8 mouse cellular contexts compared by ENCODE assay signal in the genomic region with DNA sequence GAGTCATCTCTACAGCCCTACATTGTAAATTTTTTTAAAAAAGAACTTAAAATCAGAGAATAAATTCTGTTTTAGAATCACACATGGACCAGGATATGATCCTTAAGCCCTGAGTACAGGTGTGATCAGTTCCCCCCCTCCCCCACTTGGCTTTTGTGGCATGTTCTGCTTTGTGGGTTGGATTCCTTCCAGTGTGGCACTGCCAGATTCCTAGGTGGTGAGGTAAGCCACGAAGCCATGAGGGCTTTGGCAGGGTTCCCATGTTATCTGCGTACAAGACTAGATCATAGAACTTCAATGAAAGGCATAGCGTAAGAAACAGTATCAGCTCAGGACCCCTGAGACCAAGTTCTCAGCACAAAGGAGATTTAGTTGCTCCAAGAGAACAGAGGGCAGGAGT.
DNase-seq lines count a peak whose midpoint lies in the region; TF ChIP-seq lines count a peak whose summit lies in the region.

No protein-coding gene starts in this region.

- peak overlapping the region; percentile 33; the same call in 1 of the 2 replicates for H3K27ac ChIP-seq in cerebellum, adult 2 months (ENCODE audit: insufficient read depth, low read length)

- H3K4me1 ChIP-seq in cerebellum, adult 2 months (ENCODE audit: control insufficient read depth, insufficient read depth, low read length), result peaks cover 25% of the 10 kb centered on the region; the same call in 1 of the 2 replicates

- DNase-seq in urinary bladder, postnatal 25 days (ENCODE audit: low spot score), result peak; percentile 13
- no peak for DNase-seq in urinary bladder, postnatal 4 days (ENCODE audit: low spot score in 2 of 2)
- DNase-seq in cerebellum, adult 2 months, result peak; percentile 79 to 90
- DNase-seq in kidney, postnatal 14 days, result peak; percentile 51
- peak; percentile 7 to 17 for DNase-seq in urinary bladder, postnatal 36 days (ENCODE audit: low spot score in 2 of 2)
- DNase-seq in frontal cortex, postnatal 25 days (ENCODE audit: low spot score in 2 of 2), result no peak
- DNase-seq in right cerebral cortex, postnatal 4 days, result no peak
- DNase-seq in spleen, postnatal 36 days (ENCODE audit: low spot score in 2 of 2), result no peak

- TF ChIP-seq POLR2A in cerebellum, adult 2 months (IDR thresholded peaks at IDR 0.05; ENCODE audit: borderline replicate concordance, insufficient read depth, low read length), result no peak

- H3K4me3 ChIP-seq in cerebellum, adult 2 months (replicated peaks; ENCODE audit: insufficient read depth, low read depth, low read length), result no peak overlapping the region

- no peaks in the 10 kb centered on the region for H3K27me3 ChIP-seq in cerebellum, adult 2 months (ENCODE audit: control insufficient read depth, insufficient read depth, low read length)

- whole genome bisulfite sequencing in cerebellum, adult 2 months, result 13% methylated on average over 3 of the region's 3 CpGs

- TF ChIP-seq CTCF in cerebellum, adult 2 months (IDR thresholded peaks at IDR 0.05; ENCODE audit: borderline replicate concordance, insufficient read depth, low read depth, low read length), result no peak

Comparison
In these comparisons a context has a peak if more than half of its experiments do, and no peak if none do; other contexts are left out.
1. DNase-seq: peak in urinary bladder, postnatal 25 days (single experiment), cerebellum, adult 2 months (2 of 2), kidney, postnatal 14 days (single experiment) and urinary bladder, postnatal 36 days (2 of 2); none in urinary bladder, postnatal 4 days (0 of 2), frontal cortex, postnatal 25 days (0 of 2), right cerebral cortex, postnatal 4 days (single experiment) and spleen, postnatal 36 days (0 of 2).